Mouse (Mus musculus) inflammation-experienced regulatory T-cells, adult 16 weeks (primary cell): ENCODE data around the gene Ccdc97. TPM values are rescaled to one million over a fixed set of nuclear protein-coding genes. Genes with fewer than 3 reads are reported as not detected.

Source experiments
- polyA plus RNA-seq: library from polyadenylated mRNA; unstranded; fragments of 100-300 nt; shearing (Covaris generic); gene quantifications from one replicate; pipeline ENCODE4 v1.2.1, GENCODE M21; 2017

The Ccdc97 gene
- polyA plus RNA-seq: 78.0 TPM

GRCm38 (mm10) chr7:25718788-25719417 is at the start of gene Ccdc97:
Gene Ccdc97, minus strand, starts transcription at chr7:25719088.

GRCm38 (mm10) chr7:25754738-25755467 is 36.0 kb upstream of the Ccdc97 start, which contains the start of gene Hnrnpul1:
Gene Hnrnpul1, minus strand, starts transcription at chr7:25754757.

GRCm38 (mm10) chr7:25686680-25687531 is 32.0 kb downstream of the Ccdc97 start, which contains the start of gene Tgfb1:
Gene Tgfb1, plus strand, starts transcription at chr7:25687002.

GRCm38 (mm10) chr7:25680514-25681258 is 38.2 kb downstream of the Ccdc97 start, which contains the start of gene B9d2:
Gene B9d2, plus strand, starts transcription at chr7:25680780.

GRCm38 (mm10) chr7:25674719-25675300 is 44.1 kb downstream of the Ccdc97 start, which contains the start of gene Tmem91:
Gene Tmem91, minus strand, starts transcription at chr7:25675166.

Other genes with a start within 250 kb of the Ccdc97 start
- gene Ceacam1, start 241.5 kb downstream of the Ccdc97 start, polyA plus RNA-seq: 0.60 TPM
- gene Ceacam2, start 179.2 kb downstream of the Ccdc97 start, polyA plus RNA-seq: not detected
- gene Erich4, start 103.2 kb downstream of the Ccdc97 start, polyA plus RNA-seq: not detected
- 78.3 TPM for gene Dmac2, start 99.7 kb downstream of the Ccdc97 start, polyA plus RNA-seq
- gene B3gnt8, start 92.4 kb downstream of the Ccdc97 start, polyA plus RNA-seq: 0.84 TPM
- gene Bckdha, start 60.1 kb downstream of the Ccdc97 start, polyA plus RNA-seq: 58.4 TPM
- 124 TPM for gene Exosc5, start 59.9 kb downstream of the Ccdc97 start, polyA plus RNA-seq
- gene Tmem91, start 43.9 kb downstream of the Ccdc97 start, polyA plus RNA-seq: 5.8 TPM
- gene B9d2, start 38.3 kb downstream of the Ccdc97 start, polyA plus RNA-seq: 57.4 TPM
- gene Tgfb1, start 32.1 kb downstream of the Ccdc97 start, polyA plus RNA-seq: 74.0 TPM
- gene Hnrnpul1, start 35.7 kb upstream of the Ccdc97 start, polyA plus RNA-seq: 64.0 TPM
- 66.4 TPM for gene Axl, start 69.6 kb upstream of the Ccdc97 start, polyA plus RNA-seq
- 5.8 TPM for gene Cyp2s1, start 97.8 kb upstream of the Ccdc97 start, polyA plus RNA-seq
- not detected for gene Cyp2b10, start 178.5 kb upstream of the Ccdc97 start, polyA plus RNA-seq